Mouse (Mus musculus) thymus, postnatal 10 days (tissue): Measurements from ENCODE around the gene Gm38431.

Source experiments
- DNase-seq, 2 experiments: peaks; one replicate each; pipeline ENCODE4 v3.0.0; 2021; ENCODE audit warnings: low spot score in 2 of 2

The Gm38431 gene

DNA sequence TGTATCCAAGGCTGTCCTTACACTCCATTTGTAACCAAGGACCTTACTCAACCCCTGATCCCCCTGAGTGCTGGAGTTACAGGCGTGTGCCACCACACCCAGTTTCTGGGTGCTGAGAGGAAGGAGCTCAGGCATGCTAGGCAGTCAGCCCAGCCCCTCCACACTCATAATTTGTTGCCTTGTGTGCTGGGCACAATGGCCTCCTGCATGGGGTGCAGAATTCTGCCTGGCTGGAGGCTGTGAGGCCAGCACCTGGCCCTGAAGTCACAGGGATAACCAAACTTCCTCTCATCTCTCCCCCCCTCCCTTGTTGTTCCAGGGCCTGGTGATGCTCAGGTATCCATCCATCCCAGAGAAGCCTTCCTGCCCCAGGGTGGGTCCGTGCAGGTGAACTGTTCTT, 73.2 kb downstream of the Gm38431 start:
- no peak for DNase-seq
